Mouse (Mus musculus) lung, adult 2 months (tissue): ENCODE results near the gene Pla2g2d. TPM values are rescaled to one million over a fixed set of nuclear protein-coding genes. Genes with fewer than 3 reads are reported as not detected.

Experiments
- DNase-seq: peaks from one replicate; pipeline ENCODE4 v3.0.0; 2022
- H3K4me1 ChIP-seq: fragments of 200-500 bp; 2 replicates; pipeline ENCODE4 v1.6.1; 2011; ENCODE audit warnings: low read length; ENCODE audit not compliant: control insufficient read depth, insufficient read depth
- H3K4me3 ChIP-seq: fragments of 200-500 bp; replicated peaks from 2 replicates; pipeline ENCODE3; 2011; ENCODE audit warnings: low read depth, mild to moderate bottlenecking, control low read depth, low read length; ENCODE audit errors: extremely low read depth
- CTCF ChIP-seq: fragments of 200-500 bp; IDR thresholded peaks from 2 replicates; pipeline ENCODE4 v1.5.1; 2011; ENCODE audit warnings: mild to moderate bottlenecking, low read length, control low read depth; ENCODE audit not compliant: insufficient read depth
- POLR2A ChIP-seq: fragments of 200-500 bp; IDR thresholded peaks from 2 replicates; pipeline ENCODE4 v1.6.1; 2011; ENCODE audit warnings: low read depth, mild to moderate bottlenecking, control low read depth, low read length, borderline replicate concordance; ENCODE audit errors: extremely low read depth
- WGBS: fragments of 180-500 bp; shearing (Covaris S2); methylation state at CpG from one replicate; pipeline ENCODE4 v1.1.7; 2018; 5-methylcytosine and 5-hydroxymethylcytosine counted together
- polyA plus RNA-seq: library from polyadenylated mRNA; depleted of rRNA; stranded (reverse); fragments of >200 nt; gene quantifications from 2 replicates; pipeline ENCODE4 v1.2.3, GENCODE M21; 2012

Pla2g2d gene
- polyA plus RNA-seq, 1 experiment = 2.5 TPM

- Histone ChIP-seq H3K4me3 (no peak overlapping the region), H3K4me1 (0 out of 2 replicates have a peak, but pooled peaks cover 2% of the 10 kb centered on the region)
- peak; percentile 36 for DNase-seq
- 46% methylated on average over 8 of the region's 8 CpGs for WGBS
- TF ChIP-seq POLR2A = no peak
- peak; percentile 32; the same call in 1 of the 2 replicates for TF ChIP-seq CTCF
Measured at GRCm38 (mm10) chr4:138748369-138749072, 27.0 kb upstream of the Pla2g2d start.

- WGBS = 95% methylated on average over 6 of the region's 6 CpGs
- Histone ChIP-seq H3K4me3 (no peak overlapping the region), H3K4me1 (no peaks in the 10 kb centered on the region)
- TF ChIP-seq POLR2A = no peak
- no peak for TF ChIP-seq CTCF
- DNase-seq = no peak
Measured at GRCm38 (mm10) chr4:138752603-138753002, 22.9 kb upstream of the Pla2g2d start.

- TF ChIP-seq POLR2A = no peak
- Histone ChIP-seq H3K4me1 (no peaks in the 10 kb centered on the region), H3K4me3 (no peak overlapping the region)
- WGBS = 89% methylated on average over 3 of the region's 3 CpGs
- no peak for DNase-seq
Measured at GRCm38 (mm10) chr4:138753608-138754007, 21.9 kb upstream of the Pla2g2d start.

GRCm38 (mm10) chr4:138754432-138754831 lies 21.1 kb upstream of the Pla2g2d start:
- H3K4me1 ChIP-seq = no peaks in the 10 kb centered on the region
- H3K4me3 ChIP-seq = no peak overlapping the region
- DNase-seq = no peak
- no peak for TF ChIP-seq CTCF
- TF ChIP-seq POLR2A = no peak
- WGBS = 64% methylated on average over 9 of the region's 9 CpGs

- Histone ChIP-seq H3K4me3 (no peak overlapping the region), H3K4me1 (no peaks in the 10 kb centered on the region)
- no peak for TF ChIP-seq POLR2A
- TF ChIP-seq CTCF = no peak
- WGBS = 63% methylated on average over 4 of the region's 4 CpGs
- DNase-seq = no peak
Measured at GRCm38 (mm10) chr4:138755439-138755838, 20.1 kb upstream of the Pla2g2d start.

GRCm38 (mm10) chr4:138755983-138756382 lies 19.6 kb upstream of the Pla2g2d start:
- WGBS = 82% methylated on average over 11 of the region's 11 CpGs
- no peak for TF ChIP-seq POLR2A
- TF ChIP-seq CTCF = no peak
- H3K4me1 ChIP-seq = no peaks in the 10 kb centered on the region
- no peak for DNase-seq
- H3K4me3 ChIP-seq = no peak overlapping the region

GRCm38 (mm10) chr4:138757416-138757815 lies 18.1 kb upstream of the Pla2g2d start, which contains the start of gene Pla2g2f:
Pla2g2f (minus strand) TSS chr4:138757626.
- 84% methylated on average over 8 of the region's 8 CpGs for WGBS
- TF ChIP-seq POLR2A = no peak
- no peak for TF ChIP-seq CTCF
- H3K4me1 ChIP-seq = no peaks in the 10 kb centered on the region
- DNase-seq = no peak
- no peak within 1 kb of the TSS for H3K4me3 ChIP-seq

GRCm38 (mm10) chr4:138762266-138762665 lies 13.3 kb upstream of the Pla2g2d start:
- H3K4me1 ChIP-seq = no peaks in the 10 kb centered on the region
- H3K4me3 ChIP-seq = no peak overlapping the region
- 48% methylated on average over 9 of the region's 9 CpGs for WGBS
- DNase-seq = no peak
- no peak for TF ChIP-seq CTCF
- TF ChIP-seq POLR2A = no peak

GRCm38 (mm10) chr4:138771970-138772369 lies 3.6 kb upstream of the Pla2g2d start:
- no peak for DNase-seq
- H3K4me3 ChIP-seq = no peak overlapping the region
- 68% methylated on average over 10 of the region's 10 CpGs for WGBS
- no peak for TF ChIP-seq POLR2A
- no peak for TF ChIP-seq CTCF
- H3K4me1 ChIP-seq = no peaks in the 10 kb centered on the region

- no peak overlapping the region for H3K4me3 ChIP-seq
- H3K4me1 ChIP-seq = no peaks in the 10 kb centered on the region
- DNase-seq = no peak
- no peak for TF ChIP-seq CTCF
- TF ChIP-seq POLR2A = no peak
- WGBS = 75% methylated on average over 5 of the region's 5 CpGs
Measured at GRCm38 (mm10) chr4:138772386-138772785, 3.1 kb upstream of the Pla2g2d start.
